Mouse (Mus musculus): Measurements from ENCODE around the gene Glg1. TPM values are rescaled to one million over a fixed set of nuclear protein-coding genes. Genes with fewer than 3 reads are reported as not detected.
A peak's percentile ranks its signal among the peaks of the same experiment; 100 is the strongest.

The Glg1 gene
- polyA plus RNA-seq, 1 experiment, result 57.5 TPM

DNA sequence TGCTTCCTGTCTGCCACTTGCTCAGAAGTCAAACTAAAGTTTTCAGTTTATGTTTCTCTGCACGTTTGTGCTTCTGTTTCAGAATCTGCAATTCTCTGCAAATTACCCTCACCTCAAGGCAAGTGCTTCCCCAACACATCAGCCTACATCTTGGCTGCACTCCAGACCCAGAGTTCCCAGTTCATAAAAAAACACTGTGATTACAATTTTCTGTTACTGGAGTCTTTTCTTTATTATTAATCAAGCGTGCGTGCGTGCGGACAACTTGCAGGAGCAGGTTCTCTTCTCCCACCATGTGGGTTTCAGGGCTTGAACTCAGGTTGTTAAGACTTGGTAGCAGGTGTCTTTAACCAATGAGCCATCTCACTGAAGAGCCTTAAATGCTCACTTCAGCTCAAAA is 34.9 kb downstream of the Glg1 start:
- Histone ChIP-seq H3K4me1 (ENCODE audit: control insufficient read depth, insufficient read depth, low read length) (peaks cover 7% of the 10 kb centered on the region; the same call in 1 of the 2 replicates), H3K27ac (ENCODE audit: insufficient read depth, low read depth, low read length) (no peak overlapping the region), H3K4me3 (ENCODE audit: insufficient read depth, low read depth, low read length) (no peak overlapping the region)
- 9% methylated on average over 5 of the region's 5 CpGs for WGBS
- no peak for TF ChIP-seq CTCF (IDR thresholded peaks at IDR 0.05; ENCODE audit: insufficient read depth, low read depth, low read length)
- no peak for TF ChIP-seq POLR2A (IDR thresholded peaks at IDR 0.05; ENCODE audit: insufficient read depth, low read depth, low read length)

GRCm38 (mm10) chr8:111218107-111218506 is 40.9 kb downstream of the Glg1 start:
- no peak overlapping the region for H3K27ac ChIP-seq (ENCODE audit: insufficient read depth, low read depth, low read length)
- WGBS, result 38% methylated on average over 3 of the region's 3 CpGs
- no peak overlapping the region for H3K4me3 ChIP-seq (ENCODE audit: insufficient read depth, low read depth, low read length)
- H3K4me1 ChIP-seq (ENCODE audit: control insufficient read depth, insufficient read depth, low read length), result peaks cover 2% of the 10 kb centered on the region; the same call in 1 of the 2 replicates
- TF ChIP-seq POLR2A (IDR thresholded peaks at IDR 0.05; ENCODE audit: insufficient read depth, low read depth, low read length) (no peak), CTCF (IDR thresholded peaks at IDR 0.05; ENCODE audit: insufficient read depth, low read depth, low read length) (no peak)

DNA sequence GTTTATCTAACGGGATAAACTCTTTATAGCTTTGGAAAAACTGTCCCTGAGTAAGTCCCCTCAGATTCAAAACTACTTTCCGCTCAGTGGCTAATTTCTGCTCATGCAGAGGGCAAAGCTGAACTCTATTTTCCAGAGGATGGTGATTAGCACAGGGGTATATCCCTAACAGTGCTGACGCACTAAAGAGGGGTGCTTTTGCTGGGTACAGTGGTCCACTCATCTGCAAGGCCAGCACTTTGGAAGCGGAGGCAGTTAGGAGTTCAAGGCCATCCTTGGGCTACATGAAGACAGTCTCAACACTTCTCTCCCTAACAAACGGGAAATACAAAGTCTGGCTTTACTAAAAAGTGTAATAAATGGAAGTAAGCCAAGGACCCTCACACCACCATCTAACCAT is 45.6 kb downstream of the Glg1 start:
- Histone ChIP-seq H3K4me1 (ENCODE audit: control insufficient read depth, insufficient read depth, low read length) (no peaks in the 10 kb centered on the region), H3K4me3 (ENCODE audit: insufficient read depth, low read depth, low read length) (no peak overlapping the region), H3K27ac (ENCODE audit: insufficient read depth, low read depth, low read length) (no peak overlapping the region)
- TF ChIP-seq POLR2A (IDR thresholded peaks at IDR 0.05; ENCODE audit: insufficient read depth, low read depth, low read length), result no peak
- no peak for TF ChIP-seq CTCF (IDR thresholded peaks at IDR 0.05; ENCODE audit: insufficient read depth, low read depth, low read length)
- WGBS, result 81% methylated on average over 5 of the region's 5 CpGs

- Histone ChIP-seq H3K27ac (ENCODE audit: insufficient read depth, low read depth, low read length) (peak overlapping the region; percentile 75; the same call in 1 of the 2 replicates), H3K4me3 (ENCODE audit: insufficient read depth, low read depth, low read length) (no peak overlapping the region), H3K4me1 (ENCODE audit: control insufficient read depth, insufficient read depth, low read length) (no peaks in the 10 kb centered on the region)
- TF ChIP-seq POLR2A (IDR thresholded peaks at IDR 0.05; ENCODE audit: insufficient read depth, low read depth, low read length) (no peak), CTCF (IDR thresholded peaks at IDR 0.05; ENCODE audit: insufficient read depth, low read depth, low read length) (no peak)
- whole genome bisulfite sequencing, result 63% methylated on average over 2 of the region's 2 CpGs
Observed at GRCm38 (mm10) chr8:111211180-111211579, 47.8 kb downstream of the Glg1 start.

- H3K4me3 ChIP-seq (ENCODE audit: insufficient read depth, low read depth, low read length), result no peak overlapping the region
- H3K4me1 ChIP-seq (ENCODE audit: control insufficient read depth, insufficient read depth, low read length), result no peaks in the 10 kb centered on the region
- no peak overlapping the region for H3K27ac ChIP-seq (ENCODE audit: insufficient read depth, low read depth, low read length)
- no peak for TF ChIP-seq CTCF (IDR thresholded peaks at IDR 0.05; ENCODE audit: insufficient read depth, low read depth, low read length)
- TF ChIP-seq POLR2A (IDR thresholded peaks at IDR 0.05; ENCODE audit: insufficient read depth, low read depth, low read length), result no peak
Observed at GRCm38 (mm10) chr8:111209874-111210273, 49.1 kb downstream of the Glg1 start.

DNA sequence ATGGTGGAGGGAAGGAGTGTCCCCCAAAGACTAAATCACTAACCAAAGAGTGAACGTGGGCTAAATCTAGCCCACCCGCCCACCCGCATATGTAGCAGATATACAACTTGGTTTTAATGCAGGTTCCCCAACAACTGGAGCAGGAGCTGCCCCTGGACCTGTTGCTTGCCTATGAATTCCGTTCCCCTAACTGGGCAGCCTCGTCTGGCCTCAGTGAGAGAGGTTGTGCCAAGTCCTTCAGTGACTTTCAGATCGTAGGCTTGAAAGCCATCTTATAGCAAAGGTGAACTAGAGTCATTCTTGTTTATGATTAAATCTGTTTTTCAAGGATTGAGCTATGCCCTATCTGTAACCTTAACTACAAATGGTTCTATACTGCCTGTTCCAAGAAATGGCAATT is 52.7 kb downstream of the Glg1 start:
- H3K4me1 ChIP-seq (ENCODE audit: control insufficient read depth, insufficient read depth, low read length), result no peaks in the 10 kb centered on the region
- no peak overlapping the region for H3K27ac ChIP-seq (ENCODE audit: insufficient read depth, low read depth, low read length)
- H3K4me3 ChIP-seq (ENCODE audit: insufficient read depth, low read depth, low read length), result no peak overlapping the region
- 85% methylated on average over 6 of the region's 6 CpGs for WGBS
- TF ChIP-seq CTCF (IDR thresholded peaks at IDR 0.05; ENCODE audit: insufficient read depth, low read depth, low read length) (no peak), POLR2A (IDR thresholded peaks at IDR 0.05; ENCODE audit: insufficient read depth, low read depth, low read length) (no peak)

DNA sequence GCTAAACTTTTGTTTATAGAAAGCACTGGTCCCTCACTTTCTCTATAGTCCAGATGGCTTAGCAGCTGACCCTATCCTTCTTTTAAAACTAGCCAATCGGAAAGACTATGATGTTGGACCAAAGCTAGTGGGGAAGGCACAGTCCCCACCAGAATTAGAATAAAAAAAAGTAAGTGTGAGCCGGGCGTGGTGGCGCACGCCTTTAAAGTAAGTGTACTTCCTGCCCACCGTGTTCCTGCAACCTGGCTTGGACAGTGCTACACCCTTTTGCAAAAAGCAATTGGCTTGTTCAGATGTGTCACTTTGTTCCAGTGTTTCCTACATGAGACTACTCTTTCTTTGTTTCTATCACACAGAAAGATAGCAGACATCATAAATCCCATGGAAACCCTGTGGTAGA is 54.0 kb downstream of the Glg1 start:
- no peaks in the 10 kb centered on the region for H3K4me1 ChIP-seq (ENCODE audit: control insufficient read depth, insufficient read depth, low read length)
- H3K4me3 ChIP-seq (ENCODE audit: insufficient read depth, low read depth, low read length), result no peak overlapping the region
- TF ChIP-seq CTCF (IDR thresholded peaks at IDR 0.05; ENCODE audit: insufficient read depth, low read depth, low read length), result no peak
- TF ChIP-seq POLR2A (IDR thresholded peaks at IDR 0.05; ENCODE audit: insufficient read depth, low read depth, low read length), result no peak
- H3K27ac ChIP-seq (ENCODE audit: insufficient read depth, low read depth, low read length), result no peak overlapping the region
- WGBS, result 92% methylated on average over 6 of the region's 6 CpGs

DNA sequence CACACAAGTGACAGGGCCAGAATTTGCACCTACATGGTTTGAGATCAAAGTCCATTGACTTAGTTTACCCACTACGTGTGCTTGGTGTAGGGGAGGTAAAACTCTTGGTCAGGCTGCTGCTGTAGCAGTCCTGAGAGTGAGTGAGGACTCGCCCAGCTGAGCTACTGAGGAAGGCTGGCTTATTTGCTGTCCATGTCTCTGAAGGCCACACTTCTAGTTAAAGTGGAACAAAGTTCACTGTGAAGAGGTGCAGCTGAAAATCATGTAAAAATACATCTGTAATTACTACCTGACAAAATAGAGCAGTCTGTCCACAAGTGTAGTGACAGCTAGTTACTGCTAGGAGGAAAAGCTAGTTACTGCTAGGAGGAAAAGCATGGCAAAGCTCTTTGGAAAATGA is 55.7 kb downstream of the Glg1 start:
- Histone ChIP-seq H3K27ac (ENCODE audit: insufficient read depth, low read depth, low read length) (no peak overlapping the region), H3K4me1 (ENCODE audit: control insufficient read depth, insufficient read depth, low read length) (no peaks in the 10 kb centered on the region), H3K4me3 (ENCODE audit: insufficient read depth, low read depth, low read length) (no peak overlapping the region)
- TF ChIP-seq POLR2A (IDR thresholded peaks at IDR 0.05; ENCODE audit: insufficient read depth, low read depth, low read length) (no peak), CTCF (IDR thresholded peaks at IDR 0.05; ENCODE audit: insufficient read depth, low read depth, low read length) (no peak)
- 90% methylated on average over 2 of the region's 2 CpGs for whole genome bisulfite sequencing

DNA sequence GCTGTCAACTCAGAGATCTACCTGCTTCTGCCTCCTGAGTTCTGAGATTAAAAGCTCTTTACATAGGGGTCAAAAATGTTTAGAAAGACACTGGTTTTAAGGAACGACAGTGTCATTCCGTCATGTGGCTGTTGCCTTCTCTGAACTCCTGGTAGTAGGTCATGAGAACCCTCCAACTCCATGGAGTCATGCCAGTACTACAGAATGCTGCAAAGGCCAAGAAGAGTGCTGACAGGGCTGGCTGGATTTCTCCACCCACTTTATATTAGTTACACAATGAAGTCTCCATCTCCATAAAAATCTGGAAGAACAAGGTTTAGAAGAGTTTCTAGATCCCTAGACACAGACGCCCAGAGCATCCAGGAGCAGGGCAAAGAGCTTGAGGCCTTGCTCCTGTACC is 61.0 kb downstream of the Glg1 start:
- Histone ChIP-seq H3K4me3 (ENCODE audit: insufficient read depth, low read depth, low read length) (no peak overlapping the region), H3K4me1 (ENCODE audit: control insufficient read depth, insufficient read depth, low read length) (no peaks in the 10 kb centered on the region), H3K27ac (ENCODE audit: insufficient read depth, low read depth, low read length) (no peak overlapping the region)
- TF ChIP-seq CTCF (IDR thresholded peaks at IDR 0.05; ENCODE audit: insufficient read depth, low read depth, low read length), result no peak
- no peak for TF ChIP-seq POLR2A (IDR thresholded peaks at IDR 0.05; ENCODE audit: insufficient read depth, low read depth, low read length)
- 97% methylated on average over 3 of the region's 3 CpGs for WGBS

DNA sequence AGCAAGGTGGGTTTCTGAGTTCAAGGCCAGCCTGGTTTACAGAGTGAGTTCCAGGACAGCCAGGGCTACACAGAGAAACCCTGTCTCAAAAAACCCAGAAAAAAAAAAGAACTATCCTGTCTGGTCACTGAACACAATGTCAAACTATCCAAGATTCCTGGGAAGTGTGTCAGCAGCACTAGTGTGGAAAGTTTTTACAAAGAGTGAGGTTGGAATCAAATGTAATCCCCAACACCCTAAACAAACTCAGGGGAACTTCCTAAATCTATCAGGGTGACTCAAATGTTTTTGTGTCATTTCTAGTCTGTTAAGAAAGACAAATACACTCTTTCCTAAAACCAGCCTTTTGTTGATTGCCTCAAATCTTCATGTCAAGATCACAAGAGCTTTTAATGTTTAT is 62.8 kb downstream of the Glg1 start:
- no peak for TF ChIP-seq CTCF (IDR thresholded peaks at IDR 0.05; ENCODE audit: insufficient read depth, low read depth, low read length)
- TF ChIP-seq POLR2A (IDR thresholded peaks at IDR 0.05; ENCODE audit: insufficient read depth, low read depth, low read length), result no peak
- Histone ChIP-seq H3K4me1 (ENCODE audit: control insufficient read depth, insufficient read depth, low read length) (no peaks in the 10 kb centered on the region), H3K27ac (ENCODE audit: insufficient read depth, low read depth, low read length) (no peak overlapping the region), H3K4me3 (ENCODE audit: insufficient read depth, low read depth, low read length) (no peak overlapping the region)
